Mouse (Mus musculus) heart, embryonic 14.5 days (tissue): Measurements from ENCODE around the gene Adgrf1. TPM values are rescaled to one million over a fixed set of nuclear protein-coding genes. Genes with fewer than 3 reads are reported as not detected.

Experiments used
- ATAC-seq: fragments of 200-750 bp; cut with Nextera tagmentation; 2 replicates; pipeline ENCODE4 v1.8.0; 2017; ENCODE audit warnings: low read depth, moderate TSS enrichment; ENCODE audit not compliant: insufficient number of reproducible peaks, insufficient read depth, low FRiP score
- H3K27ac ChIP-seq, 2 experiments: fragments of 200-500 bp in 1 of 2; fragments of 300-500 bp in 1 of 2; sonication (generic) in 1 of 2; replicated peaks in 1 of 2; 2 replicates each; pipeline ENCODE4 v1.5.1; 2012 to 2014; ENCODE audit warnings: low read depth in 2 of 2, low read length in 2 of 2, control low read depth in 1 of 2, mild to moderate bottlenecking in 1 of 2, mixed read lengths in 1 of 2; ENCODE audit not compliant: control insufficient read depth in 1 of 2, insufficient read depth in 1 of 2
- H3K27me3 ChIP-seq: fragments of 300-500 bp; sonication (generic); 2 replicates; pipeline ENCODE4 v1.6.1; 2014; ENCODE audit warnings: mild to moderate bottlenecking, low read length, control low read depth; ENCODE audit not compliant: control insufficient read depth, insufficient read depth
- H3K36me3 ChIP-seq: fragments of 300-500 bp; sonication (generic); 2 replicates; pipeline ENCODE4 v1.6.1; 2014; ENCODE audit warnings: mild to moderate bottlenecking, control low read depth, low read length, mixed read lengths; ENCODE audit not compliant: control insufficient read depth, insufficient read depth
- H3K4me1 ChIP-seq, 2 experiments: fragments of 200-500 bp in 1 of 2; fragments of 300-500 bp in 1 of 2; sonication (generic) in 1 of 2; 2 replicates each; pipeline ENCODE4 v1.6.1; 2012 to 2014; ENCODE audit warnings: low read length in 2 of 2, control low read depth in 1 of 2, mixed read lengths in 1 of 2; ENCODE audit not compliant: control insufficient read depth in 2 of 2, insufficient read depth in 2 of 2
- H3K4me2 ChIP-seq: fragments of 300-500 bp; sonication (generic); 2 replicates; pipeline ENCODE4 v1.6.1; 2014; ENCODE audit warnings: mild to moderate bottlenecking, low read length
- H3K4me3 ChIP-seq, 2 experiments: fragments of 200-500 bp in 1 of 2; fragments of 300-500 bp in 1 of 2; sonication (generic) in 1 of 2; 2 replicates each; pipeline ENCODE4 v1.5.1; 2012 to 2014; ENCODE audit warnings: low read length in 2 of 2, mild to moderate bottlenecking in 2 of 2, control low read depth in 1 of 2, low read depth in 1 of 2, moderate library complexity in 1 of 2; ENCODE audit not compliant: control insufficient read depth in 1 of 2, insufficient read depth in 1 of 2
- H3K9ac ChIP-seq: fragments of 300-500 bp; sonication (generic); 2 replicates; pipeline ENCODE4 v1.6.1; 2014; ENCODE audit warnings: mild to moderate bottlenecking, low read length
- H3K9me3 ChIP-seq: fragments of 300-500 bp; sonication (generic); 2 replicates; pipeline ENCODE4 v1.6.1; 2016; ENCODE audit warnings: low read length, control low read depth; ENCODE audit not compliant: control insufficient read depth
- WGBS: fragments of 180-500 bp; shearing (Covaris S2); extraction: QIAGEN DNeasy Blood & Tissue Kit; methylation state at CpG from one replicate; pipeline ENCODE4 v1.1.7; 2014; 5-methylcytosine and 5-hydroxymethylcytosine counted together
- polyA plus RNA-seq: library from polyadenylated mRNA; unstranded; fragments of >200 nt; fragmentation: Nextera tagmentation; extraction: Ambion mirVana; gene quantifications from 2 replicates; pipeline ENCODE4 v1.2.1, GENCODE M21; 2014

The Adgrf1 gene
- polyA plus RNA-seq, 1 experiment from 2014 or later: not detected

DNA sequence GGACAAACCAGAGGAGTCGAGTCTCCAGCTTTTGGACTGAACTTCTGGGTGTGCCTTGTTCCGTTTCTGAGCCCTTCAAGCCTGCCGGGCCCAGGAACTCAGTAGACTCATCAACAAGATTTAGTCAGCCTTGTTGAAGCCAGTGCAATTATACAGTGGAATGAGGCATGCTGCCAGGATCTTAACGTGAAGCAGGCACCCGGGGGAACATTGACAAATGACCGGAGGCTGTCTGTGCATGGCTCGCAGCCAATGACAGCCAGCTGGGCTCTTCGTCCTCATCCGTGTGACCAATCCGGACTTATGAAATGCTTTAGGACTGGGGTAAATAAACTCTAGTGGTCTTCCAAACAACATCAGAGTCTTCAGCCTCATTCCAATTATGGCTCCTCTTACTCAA is 29.0 kb upstream of the Adgrf1 start:
- peaks cover 9 to 12% of the 10 kb centered on the region in 2 experiments for H3K4me1 ChIP-seq
- H3K4me3 ChIP-seq: no peak overlapping the region
- H3K27me3 ChIP-seq: no peaks in the 10 kb centered on the region
- peak overlapping the region; percentile 14; the same call in 1 of the 2 replicates for H3K4me2 ChIP-seq
- no peaks in the 10 kb centered on the region for H3K9me3 ChIP-seq
- WGBS: 17% methylated on average over 10 of the region's 10 CpGs
- no peak overlapping the region for H3K9ac ChIP-seq
- peak; percentile 71 for ATAC-seq
- no peaks in the 10 kb centered on the region for H3K36me3 ChIP-seq
- peak overlapping the region in 1 of 2 experiments; percentile 55; a peak in 2 of 4 replicates for H3K27ac ChIP-seq

- 51% methylated on average over 3 of the region's 3 CpGs for WGBS
These were observed 27.5 kb upstream of the Adgrf1 start for GRCm38 (mm10) chr17:43242609-43243008.

GRCm38 (mm10) chr17:43245364-43245763 is 24.8 kb upstream of the Adgrf1 start:
- Histone ChIP-seq H3K4me2 (no peak overlapping the region), H3K4me3 (no peak overlapping the region), H3K27me3 (no peaks in the 10 kb centered on the region), H3K4me1 (peaks cover 16 to 23% of the 10 kb centered on the region in 2 experiments), H3K27ac (no peak overlapping the region), H3K9ac (no peak overlapping the region), H3K9me3 (no peaks in the 10 kb centered on the region), H3K36me3 (no peaks in the 10 kb centered on the region)
- 77% methylated on average over 6 of the region's 6 CpGs for WGBS
- no peak for ATAC-seq

More at GRCm38 (mm10) chr17:43242609-43243008, 27.5 kb upstream of the Adgrf1 start:
- peaks cover 9 to 12% of the 10 kb centered on the region in 2 experiments for H3K4me1 ChIP-seq
- no peak overlapping the region for H3K4me3 ChIP-seq
- H3K27ac ChIP-seq: no peak overlapping the region
- no peaks in the 10 kb centered on the region for H3K27me3 ChIP-seq
- no peak overlapping the region for H3K9ac ChIP-seq
- H3K36me3 ChIP-seq: no peaks in the 10 kb centered on the region
- ATAC-seq: no peak
- H3K4me2 ChIP-seq: no peak overlapping the region
- H3K9me3 ChIP-seq: no peaks in the 10 kb centered on the region

- Histone ChIP-seq H3K9ac (no peak overlapping the region), H3K9me3 (no peaks in the 10 kb centered on the region), H3K4me2 (no peak overlapping the region), H3K4me1 (peaks cover 14 to 24% of the 10 kb centered on the region in 2 experiments), H3K27ac (no peak overlapping the region), H3K36me3 (no peaks in the 10 kb centered on the region), H3K27me3 (no peaks in the 10 kb centered on the region), H3K4me3 (no peak overlapping the region)
- ATAC-seq: no peak
- 82% methylated on average over 3 of the region's 3 CpGs for WGBS
These were observed 22.9 kb upstream of the Adgrf1 start for GRCm38 (mm10) chr17:43247245-43247644.

DNA sequence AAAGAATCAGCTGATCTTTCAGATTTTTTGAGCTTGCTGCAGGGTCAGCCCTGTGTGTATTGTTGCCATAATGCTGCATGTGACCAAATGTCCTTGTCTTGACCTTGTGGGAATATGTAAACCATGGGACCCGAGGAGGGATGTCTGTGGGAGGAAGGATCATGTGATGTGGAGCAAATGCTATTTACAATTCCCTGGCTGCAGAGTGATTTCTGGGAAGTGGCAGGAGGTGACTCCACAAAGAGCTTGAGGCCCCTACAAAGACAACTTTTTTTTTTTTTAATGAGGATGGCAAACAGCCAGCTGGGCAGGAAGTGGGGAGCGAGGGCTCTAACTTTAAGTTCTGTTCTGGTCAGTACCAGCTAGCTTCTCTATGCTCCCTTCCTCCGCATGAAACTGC is 20.5 kb upstream of the Adgrf1 start:
- Histone ChIP-seq H3K27ac (no peak overlapping the region), H3K9me3 (no peaks in the 10 kb centered on the region), H3K4me2 (no peak overlapping the region), H3K4me1 (peaks cover 21 to 33% of the 10 kb centered on the region in 2 experiments), H3K27me3 (no peaks in the 10 kb centered on the region), H3K4me3 (no peak overlapping the region), H3K36me3 (no peaks in the 10 kb centered on the region), H3K9ac (no peak overlapping the region)
- WGBS: 37% methylated on average over 3 of the region's 3 CpGs
- no peak; the same call in 1 of the 2 replicates for ATAC-seq

GRCm38 (mm10) chr17:43251249-43252125 is 18.6 kb upstream of the Adgrf1 start:
- peak; percentile 24 for ATAC-seq
- peak overlapping the region; percentile 2 to 62; a peak in 2 of 4 replicates for H3K27ac ChIP-seq
- no peak overlapping the region for H3K4me3 ChIP-seq
- no peaks in the 10 kb centered on the region for H3K27me3 ChIP-seq
- 22% methylated on average over 5 of the region's 5 CpGs for WGBS
- no peak overlapping the region for H3K9ac ChIP-seq
- no peaks in the 10 kb centered on the region for H3K9me3 ChIP-seq
- H3K4me2 ChIP-seq: no peak overlapping the region
- peaks cover 23 to 36% of the 10 kb centered on the region in 2 experiments for H3K4me1 ChIP-seq
- no peaks in the 10 kb centered on the region for H3K36me3 ChIP-seq

- Histone ChIP-seq H3K9ac (no peak overlapping the region), H3K4me3 (no peak overlapping the region), H3K36me3 (no peaks in the 10 kb centered on the region), H3K4me2 (no peak overlapping the region), H3K9me3 (no peaks in the 10 kb centered on the region), H3K4me1 (peaks cover 23 to 36% of the 10 kb centered on the region in 2 experiments), H3K27me3 (no peaks in the 10 kb centered on the region), H3K27ac (no peak overlapping the region)
- ATAC-seq: no peak
- WGBS: 72% methylated on average over 11 of the region's 11 CpGs
These were observed 17.3 kb upstream of the Adgrf1 start for GRCm38 (mm10) chr17:43252846-43253245.
